Mouse (Mus musculus): ENCODE measurements around the gene Cnot4.
A peak's percentile ranks its signal among the peaks of the same experiment; 100 is the strongest.

Gene Cnot4

GRCm38 (mm10) chr6:35033341-35033740 lies 100.2 kb downstream of the Cnot4 start:
- DNase-seq (ENCODE audit: low spot score in 2 of 2) = no peak

GRCm38 (mm10) chr6:35032704-35033103 lies 100.8 kb downstream of the Cnot4 start:
- no peak for DNase-seq (ENCODE audit: low spot score in 2 of 2)

GRCm38 (mm10) chr6:35030811-35031210 lies 102.7 kb downstream of the Cnot4 start:
- DNase-seq (ENCODE audit: low spot score in 2 of 2) = no peak

GRCm38 (mm10) chr6:35030226-35030625 lies 103.3 kb downstream of the Cnot4 start:
- no peak for DNase-seq (ENCODE audit: low spot score in 2 of 2)

GRCm38 (mm10) chr6:35028023-35028422 lies 105.5 kb downstream of the Cnot4 start:
- DNase-seq (ENCODE audit: low spot score in 2 of 2) = no peak

- DNase-seq (ENCODE audit: low spot score in 2 of 2) = no peak
Observed at GRCm38 (mm10) chr6:35027257-35027656, 106.3 kb downstream of the Cnot4 start.

GRCm38 (mm10) chr6:35016624-35017023 lies 116.9 kb downstream of the Cnot4 start:
- DNase-seq (ENCODE audit: low spot score in 2 of 2) = no peak

- no peak for DNase-seq (ENCODE audit: low spot score in 2 of 2)
Observed at GRCm38 (mm10) chr6:35011953-35012352, 121.6 kb downstream of the Cnot4 start.

GRCm38 (mm10) chr6:35010705-35011104 lies 122.8 kb downstream of the Cnot4 start:
- no peak for DNase-seq (ENCODE audit: low spot score in 2 of 2)

GRCm38 (mm10) chr6:35002261-35002669 lies 131.3 kb downstream of the Cnot4 start:
- DNase-seq (ENCODE audit: low spot score in 2 of 2) = peak; percentile 35 to 53

GRCm38 (mm10) chr6:34999101-34999500 lies 134.4 kb downstream of the Cnot4 start:
- peak in 1 of 2 experiments; percentile 27 for DNase-seq (ENCODE audit: low spot score in 2 of 2)

GRCm38 (mm10) chr6:34996496-34996895 lies 137.0 kb downstream of the Cnot4 start:
- DNase-seq (ENCODE audit: low spot score in 2 of 2) = no peak

- peak; percentile 70 to 73 for DNase-seq (ENCODE audit: low spot score in 2 of 2)
Observed at GRCm38 (mm10) chr6:34995265-34995681, 138.3 kb downstream of the Cnot4 start.

- no peak for DNase-seq (ENCODE audit: low spot score in 2 of 2)
Observed at GRCm38 (mm10) chr6:34994692-34995091, 138.8 kb downstream of the Cnot4 start.

- no peak for DNase-seq (ENCODE audit: low spot score in 2 of 2)
Observed at GRCm38 (mm10) chr6:34989263-34989662, 144.3 kb downstream of the Cnot4 start.

- no peak for DNase-seq (ENCODE audit: low spot score in 2 of 2)
Observed at GRCm38 (mm10) chr6:34988081-34988761, 145.3 kb downstream of the Cnot4 start, which contains the start of gene Slc23a4. Gene Slc23a4 (minus strand): TSS chr6:34988404.

- DNase-seq (ENCODE audit: low spot score in 2 of 2) = no peak
Observed at GRCm38 (mm10) chr6:34987085-34987645, 146.4 kb downstream of the Cnot4 start.

GRCm38 (mm10) chr6:34980661-34981060 lies 152.9 kb downstream of the Cnot4 start:
- no peak for DNase-seq (ENCODE audit: low spot score in 2 of 2)

GRCm38 (mm10) chr6:34979291-34979690 lies 154.2 kb downstream of the Cnot4 start:
- no peak for DNase-seq (ENCODE audit: low spot score in 2 of 2)
